Mouse (Mus musculus): Measurements from ENCODE around the gene Dhh. TPM values are rescaled to one million over a fixed set of nuclear protein-coding genes. Genes with fewer than 3 reads are reported as not detected.

Dhh gene
- polyA plus RNA-seq, 1 experiment, result not detected

- peaks cover 11% of the 10 kb centered on the region for H3K4me1 ChIP-seq
- no peak for TF ChIP-seq FLI1 (IDR thresholded peaks at IDR 0.05; ENCODE audit: low read length)
- TF ChIP-seq GATA1 (IDR thresholded peaks at IDR 0.05; ENCODE audit: borderline replicate concordance, low read length), result no peak
- H3K4me3 ChIP-seq (replicated peaks), result no peak overlapping the region
- no peaks in the 10 kb centered on the region for H3K27me3 ChIP-seq (replicated peaks)
- no peaks in the 10 kb centered on the region for H3K9me3 ChIP-seq
- H3K36me3 ChIP-seq (replicated peaks; ENCODE audit: low read length), result peaks cover 100% of the 10 kb centered on the region
Observed at GRCm38 (mm10) chr15:98854214-98854613, 44.1 kb downstream of the Dhh start.

GRCm38 (mm10) chr15:98853161-98853937 lies 45.0 kb downstream of the Dhh start:
- Histone ChIP-seq H3K36me3 (replicated peaks; ENCODE audit: low read length) (peaks cover 100% of the 10 kb centered on the region), H3K4me3 (replicated peaks) (no peak overlapping the region), H3K27me3 (replicated peaks) (no peaks in the 10 kb centered on the region), H3K4me1 (peaks cover 20% of the 10 kb centered on the region), H3K9me3 (no peaks in the 10 kb centered on the region)
- TF ChIP-seq GATA1 (IDR thresholded peaks at IDR 0.05; ENCODE audit: borderline replicate concordance, low read length), result no peak
- no peak for TF ChIP-seq FLI1 (IDR thresholded peaks at IDR 0.05; ENCODE audit: low read length)

- peaks cover 100% of the 10 kb centered on the region for H3K36me3 ChIP-seq (replicated peaks; ENCODE audit: low read length)
- H3K4me1 ChIP-seq, result peaks cover 26% of the 10 kb centered on the region
- no peak overlapping the region for H3K4me3 ChIP-seq (replicated peaks)
- no peaks in the 10 kb centered on the region for H3K27me3 ChIP-seq (replicated peaks)
- H3K9me3 ChIP-seq, result no peaks in the 10 kb centered on the region
- no peak for TF ChIP-seq FLI1 (IDR thresholded peaks at IDR 0.05; ENCODE audit: low read length)
- no peak for TF ChIP-seq GATA1 (IDR thresholded peaks at IDR 0.05; ENCODE audit: borderline replicate concordance, low read length)
Observed at GRCm38 (mm10) chr15:98852733-98853132, 45.6 kb downstream of the Dhh start.

- H3K9me3 ChIP-seq, result no peaks in the 10 kb centered on the region
- no peak overlapping the region for H3K4me3 ChIP-seq (replicated peaks)
- TF ChIP-seq GATA1 (IDR thresholded peaks at IDR 0.05; ENCODE audit: borderline replicate concordance, low read length), result no peak
- TF ChIP-seq FLI1 (IDR thresholded peaks at IDR 0.05; ENCODE audit: low read length), result no peak
- H3K4me1 ChIP-seq, result peaks cover 32% of the 10 kb centered on the region
- peaks cover 100% of the 10 kb centered on the region for H3K36me3 ChIP-seq (replicated peaks; ENCODE audit: low read length)
- H3K27me3 ChIP-seq (replicated peaks), result no peaks in the 10 kb centered on the region
Observed at GRCm38 (mm10) chr15:98852071-98852470, 46.3 kb downstream of the Dhh start.

DNA sequence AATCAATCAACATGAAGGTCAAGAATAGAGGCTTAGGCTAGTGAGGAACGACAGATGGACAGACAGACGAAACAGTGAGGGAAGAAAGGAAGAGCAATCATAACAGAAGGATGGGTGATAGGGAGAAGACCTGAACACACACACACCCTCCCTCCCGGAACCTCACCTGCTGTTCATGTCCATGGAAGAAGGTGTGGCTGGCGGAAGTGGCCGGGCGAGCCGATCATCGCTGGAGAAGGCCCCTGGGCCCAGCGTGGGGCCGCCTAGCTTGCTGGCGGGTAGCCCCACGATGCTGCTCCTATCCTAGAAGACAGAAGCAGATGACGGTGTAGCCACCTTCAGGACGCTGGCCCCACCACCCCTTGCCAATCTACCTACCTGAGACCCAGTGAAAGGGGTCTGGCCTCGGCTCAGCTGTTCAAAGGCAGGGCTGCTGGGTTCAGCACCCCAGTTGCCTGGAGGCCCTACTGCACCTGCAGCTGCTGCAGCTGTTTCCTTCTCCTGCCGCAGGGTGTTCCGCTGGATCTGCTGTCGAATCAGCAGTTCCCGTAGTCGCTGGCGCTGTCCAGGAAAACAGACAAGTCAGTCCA lies 47.0 kb downstream of the Dhh start:
- Histone ChIP-seq H3K4me1 (peaks cover 35% of the 10 kb centered on the region), H3K4me3 (replicated peaks) (no peak overlapping the region), H3K36me3 (replicated peaks; ENCODE audit: low read length) (peaks cover 100% of the 10 kb centered on the region), H3K27me3 (replicated peaks) (no peaks in the 10 kb centered on the region), H3K9me3 (no peaks in the 10 kb centered on the region)
- TF ChIP-seq GATA1 (IDR thresholded peaks at IDR 0.05; ENCODE audit: borderline replicate concordance, low read length) (no peak), FLI1 (IDR thresholded peaks at IDR 0.05; ENCODE audit: low read length) (no peak)

DNA sequence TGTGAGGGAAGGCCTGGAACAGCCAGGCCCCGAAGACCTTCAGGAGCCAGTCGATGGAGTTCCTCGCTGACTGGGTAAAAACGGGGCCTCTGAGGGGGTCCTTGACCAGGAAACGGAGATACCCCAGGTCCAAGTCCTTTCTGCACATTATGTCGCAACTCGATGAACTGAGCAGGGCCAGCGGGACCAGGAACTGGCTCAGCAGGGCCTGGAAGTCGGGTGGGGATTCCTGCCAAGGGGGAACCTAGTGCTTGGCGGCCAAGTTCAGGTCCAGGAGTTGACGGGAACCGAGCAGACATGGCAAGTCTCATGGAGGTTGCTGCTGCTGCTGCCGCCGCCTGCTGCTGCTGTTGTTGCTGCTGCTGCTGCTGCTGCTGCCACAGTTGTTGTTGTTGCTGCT lies 47.7 kb downstream of the Dhh start:
- no peaks in the 10 kb centered on the region for H3K9me3 ChIP-seq
- H3K4me1 ChIP-seq, result peaks cover 41% of the 10 kb centered on the region
- TF ChIP-seq FLI1 (IDR thresholded peaks at IDR 0.05; ENCODE audit: low read length), result no peak
- TF ChIP-seq GATA1 (IDR thresholded peaks at IDR 0.05; ENCODE audit: borderline replicate concordance, low read length), result no peak
- no peaks in the 10 kb centered on the region for H3K27me3 ChIP-seq (replicated peaks)
- H3K36me3 ChIP-seq (replicated peaks; ENCODE audit: low read length), result peaks cover 100% of the 10 kb centered on the region
- H3K4me3 ChIP-seq (replicated peaks), result no peak overlapping the region

GRCm38 (mm10) chr15:98849956-98850600 lies 48.3 kb downstream of the Dhh start:
- H3K36me3 ChIP-seq (replicated peaks; ENCODE audit: low read length), result peaks cover 100% of the 10 kb centered on the region

DNA sequence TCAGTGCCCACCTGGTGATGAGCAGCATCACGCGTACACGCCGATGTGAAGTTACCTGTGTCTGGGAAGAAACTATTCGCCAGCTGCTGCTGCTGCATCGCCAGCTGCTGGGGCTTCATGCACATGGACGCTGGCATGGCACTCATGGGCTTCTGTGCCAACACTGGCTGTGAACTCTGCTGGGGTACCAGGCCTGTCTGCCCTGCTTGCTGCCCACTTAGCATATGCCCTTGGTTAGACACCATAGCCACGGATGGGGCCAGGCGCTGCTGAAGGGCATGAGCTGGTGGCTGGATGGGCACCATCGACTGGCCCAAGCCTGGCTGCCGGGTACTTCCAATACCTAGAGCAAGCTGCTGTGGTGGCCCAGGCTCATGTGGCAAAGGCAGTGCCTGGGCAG lies 49.2 kb downstream of the Dhh start:
- H3K27me3 ChIP-seq (replicated peaks), result no peaks in the 10 kb centered on the region

More at GRCm38 (mm10) chr15:98849956-98850600, 48.3 kb downstream of the Dhh start:
- peaks cover 41% of the 10 kb centered on the region for H3K4me1 ChIP-seq
- TF ChIP-seq GATA1 (IDR thresholded peaks at IDR 0.05; ENCODE audit: borderline replicate concordance, low read length) (no peak), FLI1 (IDR thresholded peaks at IDR 0.05; ENCODE audit: low read length) (no peak)
- no peak overlapping the region for H3K4me3 ChIP-seq (replicated peaks)
- no peaks in the 10 kb centered on the region for H3K9me3 ChIP-seq
- no peaks in the 10 kb centered on the region for H3K27me3 ChIP-seq (replicated peaks)

GRCm38 (mm10) chr15:98846140-98846539 lies 52.2 kb downstream of the Dhh start:
- H3K36me3 ChIP-seq (replicated peaks; ENCODE audit: low read length), result peaks cover 100% of the 10 kb centered on the region
- no peak for TF ChIP-seq FLI1 (IDR thresholded peaks at IDR 0.05; ENCODE audit: low read length)
- TF ChIP-seq GATA1 (IDR thresholded peaks at IDR 0.05; ENCODE audit: borderline replicate concordance, low read length), result no peak
- no peaks in the 10 kb centered on the region for H3K9me3 ChIP-seq

More for the DNA sequence above, 49.2 kb downstream of the Dhh start:
- Histone ChIP-seq H3K36me3 (replicated peaks; ENCODE audit: low read length) (peaks cover 100% of the 10 kb centered on the region), H3K4me3 (replicated peaks) (no peak overlapping the region), H3K9me3 (no peaks in the 10 kb centered on the region), H3K4me1 (peaks cover 41% of the 10 kb centered on the region)
- TF ChIP-seq FLI1 (IDR thresholded peaks at IDR 0.05; ENCODE audit: low read length) (no peak), GATA1 (IDR thresholded peaks at IDR 0.05; ENCODE audit: borderline replicate concordance, low read length) (no peak)

GRCm38 (mm10) chr15:98845149-98845548 lies 53.2 kb downstream of the Dhh start:
- Histone ChIP-seq H3K4me1 (peaks cover 38% of the 10 kb centered on the region), H3K36me3 (replicated peaks; ENCODE audit: low read length) (peaks cover 100% of the 10 kb centered on the region), H3K9me3 (no peaks in the 10 kb centered on the region), H3K27me3 (replicated peaks) (no peaks in the 10 kb centered on the region), H3K4me3 (replicated peaks) (no peak overlapping the region)
- no peak for TF ChIP-seq FLI1 (IDR thresholded peaks at IDR 0.05; ENCODE audit: low read length)
- no peak for TF ChIP-seq GATA1 (IDR thresholded peaks at IDR 0.05; ENCODE audit: borderline replicate concordance, low read length)

More at GRCm38 (mm10) chr15:98846140-98846539, 52.2 kb downstream of the Dhh start:
- Histone ChIP-seq H3K4me3 (replicated peaks) (no peak overlapping the region), H3K4me1 (peaks cover 41% of the 10 kb centered on the region), H3K27me3 (replicated peaks) (no peaks in the 10 kb centered on the region)

Measured in megakaryocyte, embryonic 14.5 days (primary cell).